Mouse (Mus musculus): ENCODE data around the gene Ulk4. TPM values are rescaled to one million over a fixed set of nuclear protein-coding genes. Genes with fewer than 3 reads are reported as not detected.
A peak's percentile ranks its signal among the peaks of the same experiment; 100 is the strongest.

Gene Ulk4
- polyA plus RNA-seq (2015; fragmentation: Nextera tagmentation; extraction: Ambion mirVana) = 149 and 164 TPM in 2 replicates

- peak within 1 kb of the TSS; percentile 51 for H3K9ac ChIP-seq
- whole genome bisulfite sequencing = under 1% methylated on average over 59 of the region's 59 CpGs
- H3K27ac ChIP-seq = peak within 1 kb of the TSS; percentile 69
- peak within 1 kb of the TSS; percentile 81 for H3K4me2 ChIP-seq
- peak within 1 kb of the TSS; percentile 61 for H3K4me3 ChIP-seq
- no peaks in the 10 kb centered on the region for H3K27me3 ChIP-seq
- no peaks in the 10 kb centered on the region for H3K36me3 ChIP-seq
- H3K9me3 ChIP-seq = no peaks in the 10 kb centered on the region
- peak; percentile 96 for ATAC-seq (ENCODE audit: borderline replicate concordance, extremely low read depth, low FRiP score, low TSS enrichment)
- peaks cover 15% of the 10 kb centered on the region; the same call in 1 of the 2 replicates for H3K4me1 ChIP-seq
Observed at GRCm38 (mm10) chr9:121277118-121278060, at the start of gene Ulk4. Gene Ulk4 (minus strand): TSS chr9:121277197.

GRCm38 (mm10) chr9:121322034-121322433 lies 45.0 kb upstream of the Ulk4 start:
- ATAC-seq (ENCODE audit: borderline replicate concordance, extremely low read depth, low FRiP score, low TSS enrichment) = no peak
- Histone ChIP-seq H3K4me2 (no peak overlapping the region), H3K36me3 (no peaks in the 10 kb centered on the region), H3K4me1 (peaks cover 9% of the 10 kb centered on the region), H3K27me3 (no peaks in the 10 kb centered on the region), H3K9me3 (no peaks in the 10 kb centered on the region), H3K4me3 (no peak overlapping the region), H3K9ac (no peak overlapping the region), H3K27ac (no peak overlapping the region)
- WGBS = 95% methylated on average over 14 of the region's 14 CpGs

- H3K27ac ChIP-seq = no peak overlapping the region
- H3K4me1 ChIP-seq = peaks cover 18% of the 10 kb centered on the region
- no peaks in the 10 kb centered on the region for H3K27me3 ChIP-seq
- no peak overlapping the region for H3K4me3 ChIP-seq
- 82% methylated on average over 2 of the region's 2 CpGs for WGBS
- no peak overlapping the region for H3K4me2 ChIP-seq
- no peak overlapping the region for H3K9ac ChIP-seq
- no peaks in the 10 kb centered on the region for H3K9me3 ChIP-seq
- ATAC-seq (ENCODE audit: borderline replicate concordance, extremely low read depth, low FRiP score, low TSS enrichment) = no peak
- no peaks in the 10 kb centered on the region for H3K36me3 ChIP-seq
Observed at GRCm38 (mm10) chr9:121321118-121321517, 44.1 kb upstream of the Ulk4 start.

GRCm38 (mm10) chr9:121320433-121320832 lies 43.4 kb upstream of the Ulk4 start:
- Histone ChIP-seq H3K4me1 (peaks cover 25% of the 10 kb centered on the region), H3K9ac (no peak overlapping the region), H3K9me3 (no peaks in the 10 kb centered on the region), H3K27me3 (no peaks in the 10 kb centered on the region), H3K27ac (no peak overlapping the region), H3K36me3 (no peaks in the 10 kb centered on the region), H3K4me3 (no peak overlapping the region), H3K4me2 (no peak overlapping the region)
- ATAC-seq (ENCODE audit: borderline replicate concordance, extremely low read depth, low FRiP score, low TSS enrichment) = no peak
- 63% methylated on average over 2 of the region's 2 CpGs for WGBS

DNA sequence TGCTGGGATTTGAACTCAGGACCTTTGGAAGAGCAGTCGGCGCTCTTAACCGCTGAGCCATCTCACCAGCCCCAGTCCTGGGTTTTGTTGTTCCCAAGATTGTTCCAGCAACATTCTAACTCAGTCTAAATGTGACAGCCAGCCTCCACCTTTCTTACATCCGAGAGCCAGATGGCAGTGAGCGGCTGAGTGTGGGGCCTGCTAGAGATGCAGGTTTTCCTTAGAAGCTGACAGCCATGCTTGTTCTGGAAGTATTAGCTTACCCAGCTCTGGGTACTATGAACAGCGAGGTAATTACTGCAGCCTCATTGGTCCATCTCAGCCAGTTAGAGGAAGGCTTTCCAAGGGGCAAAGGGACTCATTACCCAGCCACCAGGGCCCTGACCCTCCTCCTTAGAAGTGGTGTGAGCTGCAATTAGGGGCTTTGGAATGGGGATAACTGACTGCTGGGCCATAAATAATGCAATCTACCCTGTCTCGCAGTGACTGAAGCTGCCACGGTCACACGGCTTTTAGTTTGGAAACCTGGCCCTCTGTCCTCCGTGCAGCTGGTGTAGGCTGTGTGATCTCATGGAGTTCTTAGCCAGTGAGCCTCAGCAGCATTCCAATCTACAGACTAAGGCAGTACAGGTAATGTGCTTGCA lies 42.4 kb upstream of the Ulk4 start:
- Histone ChIP-seq H3K4me3 (no peak overlapping the region), H3K27me3 (no peaks in the 10 kb centered on the region), H3K36me3 (no peaks in the 10 kb centered on the region), H3K9me3 (no peaks in the 10 kb centered on the region), H3K4me1 (peaks cover 34% of the 10 kb centered on the region), H3K9ac (no peak overlapping the region), H3K27ac (no peak overlapping the region), H3K4me2 (no peak overlapping the region)
- ATAC-seq (ENCODE audit: borderline replicate concordance, extremely low read depth, low FRiP score, low TSS enrichment) = no peak
- WGBS = 79% methylated on average over 10 of the region's 10 CpGs

DNA sequence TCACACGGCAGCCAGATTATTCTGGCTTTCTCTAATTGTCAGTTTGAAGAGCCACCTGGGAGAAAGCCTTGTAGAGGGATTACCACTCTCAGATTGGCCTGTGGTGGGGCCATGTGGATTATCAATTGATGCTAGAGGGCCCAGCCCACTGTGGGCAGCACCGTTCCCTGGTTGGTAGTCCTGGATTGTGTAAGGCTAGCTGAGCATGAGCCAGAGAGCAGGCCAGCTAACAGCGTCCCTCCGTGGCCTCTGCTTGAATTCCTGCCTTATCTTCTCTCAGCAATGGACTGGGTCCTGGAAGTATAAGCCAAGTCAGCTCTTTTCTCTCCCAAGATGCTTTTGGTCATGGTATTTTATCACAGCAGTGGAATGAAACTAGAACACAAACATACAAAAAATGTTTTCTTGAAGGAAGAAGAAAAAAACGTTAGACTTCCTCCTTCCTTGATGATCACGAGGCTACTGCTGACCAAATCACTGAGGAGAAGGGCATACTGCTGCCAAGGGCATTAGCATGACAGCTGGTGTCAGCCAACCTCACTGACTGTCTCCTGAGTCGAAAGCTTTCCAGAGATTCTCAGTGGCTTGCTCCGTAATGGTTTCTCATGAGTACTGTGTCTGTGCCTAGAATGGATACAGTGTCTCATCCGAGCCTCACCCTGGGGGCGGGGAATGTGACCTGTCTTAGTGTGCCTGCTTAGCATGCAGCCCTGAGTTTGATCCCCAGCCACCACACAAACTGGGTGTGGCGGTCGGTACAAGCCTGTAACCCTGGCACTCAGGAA lies 39.8 kb upstream of the Ulk4 start:
- Histone ChIP-seq H3K4me1 (peaks cover 58% of the 10 kb centered on the region), H3K9ac (no peak overlapping the region), H3K27ac (peak overlapping the region; percentile 34), H3K27me3 (no peaks in the 10 kb centered on the region), H3K36me3 (no peaks in the 10 kb centered on the region), H3K9me3 (no peaks in the 10 kb centered on the region), H3K4me3 (no peak overlapping the region), H3K4me2 (no peak overlapping the region)
- ATAC-seq (ENCODE audit: borderline replicate concordance, extremely low read depth, low FRiP score, low TSS enrichment) = no peak
- WGBS = 48% methylated on average over 12 of the region's 12 CpGs

DNA sequence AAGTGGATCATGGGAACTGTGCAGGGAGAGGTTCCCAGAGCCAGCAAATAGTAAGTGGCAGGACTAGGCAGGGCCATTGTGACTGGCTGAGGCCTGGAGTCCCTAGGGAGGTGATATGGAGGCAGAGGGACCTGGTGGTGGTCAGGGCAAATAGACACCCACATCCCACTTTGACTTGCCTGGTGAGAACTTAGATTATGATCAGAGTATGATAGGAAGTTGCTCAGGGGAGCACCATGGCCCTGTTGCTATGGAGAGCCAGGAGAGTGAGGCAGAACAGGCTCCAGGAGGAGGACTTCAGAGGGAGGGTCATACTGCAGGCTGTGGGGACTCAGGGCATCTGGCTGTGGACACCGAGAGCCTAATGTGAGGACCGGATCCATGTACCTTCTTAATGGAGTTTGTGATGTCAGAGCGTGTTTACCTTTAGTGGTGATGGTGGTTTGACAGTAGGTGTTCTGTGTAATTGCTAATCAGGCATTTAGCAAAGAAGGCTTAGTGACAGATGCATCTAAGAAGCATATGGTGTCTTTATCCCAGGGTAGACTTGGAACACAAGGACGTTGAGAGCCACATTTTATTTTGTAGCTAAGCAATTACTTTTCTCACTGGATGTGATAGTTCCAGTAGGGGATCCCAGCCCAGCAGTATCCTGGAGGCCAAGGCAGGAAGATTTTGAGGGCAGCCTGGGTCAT lies 39.1 kb upstream of the Ulk4 start:
- Histone ChIP-seq H3K4me3 (no peak overlapping the region), H3K36me3 (no peaks in the 10 kb centered on the region), H3K27ac (peak overlapping the region; percentile 34; the same call in 1 of the 2 replicates), H3K27me3 (no peaks in the 10 kb centered on the region), H3K9me3 (no peaks in the 10 kb centered on the region), H3K4me1 (peaks cover 59% of the 10 kb centered on the region), H3K9ac (no peak overlapping the region), H3K4me2 (no peak overlapping the region)
- 79% methylated on average over 4 of the region's 4 CpGs for WGBS
- ATAC-seq (ENCODE audit: borderline replicate concordance, extremely low read depth, low FRiP score, low TSS enrichment) = no peak

DNA sequence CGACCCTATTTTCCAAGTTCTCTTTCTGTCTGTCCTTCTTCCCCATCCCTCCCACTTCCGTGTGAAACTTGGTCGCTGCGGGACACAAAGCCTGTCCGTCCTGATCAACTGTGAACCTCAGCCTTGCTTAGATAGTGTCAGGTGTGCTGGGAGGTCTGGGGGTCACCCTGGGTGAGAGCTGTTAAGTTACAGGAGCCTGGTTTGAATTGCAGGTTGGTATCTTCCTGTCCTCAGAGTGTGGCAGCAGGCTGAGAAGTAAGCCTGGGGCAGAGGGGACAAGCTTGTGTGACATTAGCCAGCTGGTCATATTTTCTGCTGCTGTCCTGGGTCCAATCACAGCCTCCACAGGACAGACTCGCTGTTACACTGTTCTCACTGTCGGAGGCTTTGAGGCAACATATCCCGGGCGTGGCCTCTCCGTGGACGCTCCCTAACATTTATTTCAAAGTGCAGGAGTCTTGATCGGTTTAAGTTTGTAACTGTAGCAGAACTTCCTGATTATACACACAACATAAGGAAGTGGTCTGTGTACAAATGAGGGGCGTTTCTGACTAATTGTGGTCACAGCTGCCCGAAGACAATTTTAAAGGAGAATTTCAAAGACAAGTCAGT lies 37.6 kb upstream of the Ulk4 start:
- 8% methylated on average over 14 of the region's 14 CpGs for WGBS
- no peaks in the 10 kb centered on the region for H3K36me3 ChIP-seq
- H3K9me3 ChIP-seq = no peaks in the 10 kb centered on the region
- H3K4me2 ChIP-seq = peak overlapping the region; percentile 50
- no peaks in the 10 kb centered on the region for H3K27me3 ChIP-seq
- peaks cover 59% of the 10 kb centered on the region for H3K4me1 ChIP-seq
- H3K27ac ChIP-seq = peak overlapping the region; percentile 89
- peak; percentile 65 for ATAC-seq (ENCODE audit: borderline replicate concordance, extremely low read depth, low FRiP score, low TSS enrichment)
- H3K4me3 ChIP-seq = peak overlapping the region; percentile 14
- H3K9ac ChIP-seq = 0 out of 2 replicates have a peak overlapping the region, but pooled peaks have one; percentile 23

DNA sequence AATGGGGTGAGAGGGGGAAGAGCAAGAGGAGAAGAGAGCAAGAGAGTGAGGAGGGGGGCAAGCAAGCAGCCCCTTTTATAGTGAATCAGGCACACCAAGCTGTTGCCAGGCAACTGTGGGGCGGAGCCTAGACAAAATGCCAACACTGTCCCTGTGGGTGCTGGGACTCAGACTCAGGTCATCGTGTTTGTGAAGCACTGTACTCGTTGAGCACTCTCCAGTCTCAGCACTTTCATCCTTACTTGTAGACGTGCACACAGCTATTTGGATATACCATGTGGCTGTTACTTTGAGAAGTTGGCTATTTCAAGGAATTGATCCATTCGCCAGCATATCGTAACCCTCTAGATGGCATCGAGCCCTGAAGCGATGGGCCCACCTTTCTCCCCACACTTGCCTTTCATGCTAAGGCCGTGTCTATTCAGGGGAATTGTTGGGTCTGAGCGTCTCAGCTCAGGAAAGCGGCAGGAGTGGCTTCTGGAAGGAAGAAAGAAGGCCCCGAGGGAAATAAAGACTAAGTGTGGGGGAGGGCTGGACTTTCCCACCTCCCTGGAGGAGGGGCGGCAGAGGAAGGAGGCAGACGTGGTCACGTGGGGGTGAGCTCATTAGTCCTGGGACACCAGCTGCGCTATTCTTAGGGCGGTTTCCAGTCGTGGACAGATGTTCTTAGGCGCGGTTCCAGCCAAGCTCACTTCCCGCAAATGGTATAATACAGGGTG lies 36.8 kb upstream of the Ulk4 start:
- H3K4me2 ChIP-seq = peak overlapping the region; percentile 50
- H3K9ac ChIP-seq = no peak overlapping the region
- 1% methylated on average over 21 of the region's 21 CpGs for WGBS

DNA sequence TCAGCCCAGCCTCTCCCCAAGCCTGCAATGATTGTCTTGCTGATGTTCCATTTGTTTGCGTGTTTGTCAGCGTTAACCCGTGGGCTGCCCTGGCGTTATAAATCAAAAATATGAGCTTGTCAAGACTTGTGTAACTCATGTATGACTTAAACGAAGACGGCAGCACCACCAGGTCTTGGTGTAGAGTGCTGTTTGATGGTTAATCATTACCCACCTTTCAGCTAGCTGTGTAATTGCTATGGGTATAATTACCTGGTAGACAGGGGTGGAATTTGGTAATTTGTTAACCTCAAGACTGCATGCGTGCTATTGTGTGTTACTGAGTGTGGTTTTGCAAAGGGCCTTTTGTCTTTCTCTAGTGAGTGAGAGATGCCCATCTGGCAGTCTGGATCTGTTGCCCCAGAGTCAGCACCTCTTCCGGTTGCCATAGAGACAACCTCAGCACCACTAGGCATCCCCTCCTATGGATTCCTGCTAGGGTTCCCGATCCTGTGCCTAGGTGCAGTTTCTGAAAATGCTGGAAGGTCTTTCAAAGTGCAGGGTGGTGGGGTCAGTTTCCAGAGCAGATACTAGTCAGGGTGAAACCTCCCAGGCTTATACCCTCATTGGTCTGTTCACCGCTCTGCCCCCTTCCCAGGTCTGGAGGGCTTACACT lies 35.4 kb upstream of the Ulk4 start:
- no peak for ATAC-seq (ENCODE audit: borderline replicate concordance, extremely low read depth, low FRiP score, low TSS enrichment)
- H3K4me3 ChIP-seq = no peak overlapping the region
- H3K9ac ChIP-seq = no peak overlapping the region
- peaks cover 63% of the 10 kb centered on the region for H3K4me1 ChIP-seq
- no peaks in the 10 kb centered on the region for H3K9me3 ChIP-seq
- no peaks in the 10 kb centered on the region for H3K36me3 ChIP-seq
- 47% methylated on average over 10 of the region's 10 CpGs for WGBS
- 0 out of 2 replicates have a peak overlapping the region, but pooled peaks have one; percentile 89 for H3K27ac ChIP-seq
- no peak overlapping the region for H3K4me2 ChIP-seq
- no peaks in the 10 kb centered on the region for H3K27me3 ChIP-seq

More for the DNA sequence above, 36.8 kb upstream of the Ulk4 start:
- peak; percentile 86 for ATAC-seq (ENCODE audit: borderline replicate concordance, extremely low read depth, low FRiP score, low TSS enrichment)
- H3K4me3 ChIP-seq = peak overlapping the region; percentile 14
- peaks cover 66% of the 10 kb centered on the region for H3K4me1 ChIP-seq
- H3K27me3 ChIP-seq = no peaks in the 10 kb centered on the region
- H3K27ac ChIP-seq = peak overlapping the region; percentile 89
- no peaks in the 10 kb centered on the region for H3K36me3 ChIP-seq
- no peaks in the 10 kb centered on the region for H3K9me3 ChIP-seq
